Mouse (Mus musculus) brain, embryonic 14.5 days (tissue): Measurements from ENCODE around the gene Sel1l3. TPM values are rescaled to one million over a fixed set of nuclear protein-coding genes. Genes with fewer than 3 reads are reported as not detected.
A peak's percentile ranks its signal among the peaks of the same experiment; 100 is the strongest.

ENCODE experiments used
- DNase-seq: peaks from one replicate; pipeline ENCODE4 v3.0.0-alpha.2; 2011; ENCODE audit warnings: low read depth
- CTCF ChIP-seq: fragments of 200-500 bp; IDR thresholded peaks from 2 replicates; pipeline ENCODE4 v1.5.1; 2012; ENCODE audit warnings: inconsistent platforms, mild to moderate bottlenecking, moderate library complexity, borderline replicate concordance; ENCODE audit not compliant: insufficient read depth, insufficient read length; ENCODE audit errors: extremely low read depth
- POLR2A ChIP-seq: fragments of 200-500 bp; IDR thresholded peaks from 2 replicates; pipeline ENCODE4 v1.6.1; 2012; ENCODE audit warnings: mild to moderate bottlenecking, inconsistent platforms, borderline replicate concordance; ENCODE audit not compliant: poor library complexity, insufficient read depth, insufficient read length, severe bottlenecking; ENCODE audit errors: extremely low read depth
- polyA plus RNA-seq: library from polyadenylated mRNA; depleted of rRNA; stranded (reverse); fragments of >200 nt; gene quantifications from 2 replicates; pipeline ENCODE4 v1.2.3, GENCODE M21; 2012; rRNA removed

The Sel1l3 gene
- 15.5 and 17.3 TPM in 2 replicates for polyA plus RNA-seq

DNA sequence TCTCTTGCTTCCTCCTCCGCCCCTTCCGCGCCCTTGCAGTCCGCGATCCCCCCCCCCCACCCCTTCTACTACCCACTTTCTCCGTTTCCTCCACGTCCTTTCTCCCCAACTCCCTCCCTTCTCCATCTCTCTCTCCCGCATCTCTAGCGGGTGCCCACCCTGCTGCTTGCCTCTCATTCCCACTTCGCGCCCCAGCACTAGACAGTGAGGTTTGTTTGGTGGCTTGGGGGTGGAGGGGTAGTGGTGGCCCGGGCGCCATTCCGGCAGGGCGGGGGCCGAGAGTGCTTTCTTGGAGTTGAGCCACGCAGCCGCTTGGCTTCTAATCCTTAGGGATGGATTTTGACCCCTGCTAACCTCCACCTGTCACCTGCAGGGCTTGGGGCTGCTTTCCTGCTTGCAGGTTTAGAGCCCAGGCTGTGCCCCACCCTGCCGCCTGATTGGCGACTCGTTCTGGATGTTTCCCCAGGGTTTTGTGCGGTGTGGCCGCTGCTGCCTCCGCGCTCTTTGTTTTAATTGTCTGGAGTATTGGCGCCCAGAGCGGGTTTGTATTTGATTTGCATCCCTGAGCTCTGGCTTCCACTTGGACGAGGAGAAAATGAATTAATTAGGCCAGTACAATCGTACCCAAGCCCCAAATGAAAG, at the start of gene Sel1l3:
Gene Sel1l3 (minus strand): TSS at position 217 of the 642 bp plus-strand sequence.
- DNase-seq: peak; percentile 86
- TF ChIP-seq POLR2A: no peak
- no peak for TF ChIP-seq CTCF

- TF ChIP-seq CTCF: no peak
- TF ChIP-seq POLR2A: no peak
- DNase-seq: no peak
Observed at GRCm38 (mm10) chr5:53261999-53262398, 48.3 kb upstream of the Sel1l3 start.

- peak; percentile 75 for DNase-seq
- no peak for TF ChIP-seq POLR2A
- TF ChIP-seq CTCF: no peak
Observed at GRCm38 (mm10) chr5:53259894-53260293, 46.2 kb upstream of the Sel1l3 start.

- TF ChIP-seq POLR2A (no peak), CTCF (peak; percentile 10; the same call in 1 of the 2 replicates)
- peak; percentile 86 for DNase-seq
Observed at GRCm38 (mm10) chr5:53258038-53258786, 44.5 kb upstream of the Sel1l3 start.

GRCm38 (mm10) chr5:53254821-53255220, 41.1 kb upstream of the Sel1l3 start:
- no peak for DNase-seq
- TF ChIP-seq POLR2A (no peak), CTCF (no peak)

GRCm38 (mm10) chr5:53254154-53254553, 40.4 kb upstream of the Sel1l3 start:
- DNase-seq: no peak
- no peak for TF ChIP-seq CTCF
- TF ChIP-seq POLR2A: no peak

- no peak for TF ChIP-seq POLR2A
- TF ChIP-seq CTCF: no peak
- DNase-seq: peak; percentile 90
Observed at GRCm38 (mm10) chr5:53249431-53250061, 35.8 kb upstream of the Sel1l3 start.

- TF ChIP-seq POLR2A: no peak
- no peak for TF ChIP-seq CTCF
- DNase-seq: peak; percentile 79
Observed at GRCm38 (mm10) chr5:53248499-53248898, 34.8 kb upstream of the Sel1l3 start.

DNA sequence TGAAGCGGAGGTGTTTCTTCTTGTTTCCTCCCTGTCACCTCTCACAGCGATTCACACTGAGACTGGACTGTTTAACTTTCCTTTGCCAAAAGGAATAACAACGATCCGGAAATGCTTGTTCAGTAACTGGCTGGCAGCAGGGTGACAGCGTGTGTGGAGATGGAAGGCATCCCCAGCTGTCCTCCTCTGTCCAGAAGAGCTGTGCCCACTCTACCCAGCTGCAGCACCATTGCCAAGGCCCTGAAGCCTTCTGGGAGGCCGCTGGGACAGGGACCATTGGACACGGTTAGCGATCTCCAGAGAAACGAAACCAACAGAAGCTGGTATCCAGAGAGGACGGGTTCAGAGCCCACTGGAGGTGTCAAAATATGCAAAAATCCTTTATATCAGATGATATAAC, 30.2 kb upstream of the Sel1l3 start:
- TF ChIP-seq CTCF (no peak), POLR2A (no peak)
- no peak for DNase-seq

GRCm38 (mm10) chr5:53242865-53243499, 29.3 kb upstream of the Sel1l3 start:
- TF ChIP-seq CTCF (no peak), POLR2A (no peak)
- peak; percentile 68 for DNase-seq

DNA sequence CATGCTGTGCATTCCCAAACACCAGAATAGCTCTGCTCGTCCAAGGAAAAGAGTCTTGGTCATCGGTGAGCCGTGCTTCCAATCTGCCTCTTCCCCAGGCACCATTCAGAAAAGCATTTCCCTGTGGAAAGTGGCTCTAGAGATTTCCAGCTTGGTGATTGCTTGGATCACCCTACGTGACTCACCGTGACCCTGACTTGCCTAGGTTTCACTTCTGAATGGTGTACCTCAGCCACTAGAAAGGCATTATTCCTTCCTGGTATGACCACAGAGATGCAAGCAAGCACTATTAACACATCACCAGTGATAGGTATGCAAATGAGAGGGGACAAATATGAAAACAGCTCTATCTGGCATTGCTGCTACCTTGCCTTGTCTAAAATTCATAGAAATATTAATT, 28.2 kb upstream of the Sel1l3 start:
- DNase-seq: no peak
- no peak for TF ChIP-seq CTCF
- no peak for TF ChIP-seq POLR2A

DNA sequence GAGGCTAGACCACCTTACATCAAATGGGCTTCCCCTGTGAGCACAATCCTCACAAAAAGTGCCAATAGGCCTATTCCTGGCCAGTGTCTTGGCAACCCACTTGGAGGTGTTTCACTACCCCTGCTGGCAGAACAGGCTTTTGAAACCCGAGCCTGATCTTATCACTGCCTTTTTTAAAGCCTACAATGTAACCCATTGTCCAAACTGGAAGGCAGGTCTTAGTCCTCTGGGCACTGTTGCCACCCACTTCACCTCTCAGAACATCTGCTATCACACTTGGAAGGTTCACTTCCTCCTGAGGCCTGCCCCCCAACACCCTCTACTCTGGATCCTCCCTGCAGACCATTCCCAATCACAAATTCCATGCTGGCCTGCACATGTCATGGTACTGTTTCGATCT, 27.4 kb upstream of the Sel1l3 start:
- TF ChIP-seq POLR2A: no peak
- TF ChIP-seq CTCF: no peak
- DNase-seq: no peak

DNA sequence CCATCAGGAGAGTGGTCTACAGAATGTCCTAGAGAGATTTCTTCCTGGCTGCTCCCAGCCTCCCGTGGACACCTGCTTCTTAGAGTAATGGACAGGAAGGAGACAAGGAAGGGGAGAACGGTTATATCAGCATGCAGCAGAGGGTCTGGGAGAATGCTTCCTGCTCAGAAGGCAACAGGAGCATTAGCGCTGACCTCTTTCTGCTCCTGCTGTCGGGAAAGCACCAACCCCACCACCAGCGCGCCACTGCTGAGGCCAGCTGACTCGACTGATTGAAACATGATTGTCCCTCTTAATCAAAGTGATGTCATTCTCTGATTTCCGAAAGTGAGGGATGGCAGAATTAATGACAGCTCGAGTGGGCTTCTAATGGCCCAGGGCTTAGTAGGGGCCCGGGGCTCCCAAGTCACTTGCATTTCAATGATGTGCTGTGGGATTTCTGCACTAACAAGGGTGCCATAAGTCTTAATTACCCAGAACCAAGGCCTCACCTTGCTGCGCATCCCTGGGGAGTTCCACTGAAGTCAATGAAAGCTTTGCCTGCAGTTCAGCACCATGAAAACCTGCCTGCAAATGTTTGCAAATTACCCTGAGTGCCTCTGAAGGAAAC, 26.2 kb upstream of the Sel1l3 start:
- DNase-seq: no peak
- TF ChIP-seq POLR2A: no peak
- no peak for TF ChIP-seq CTCF

- no peak for DNase-seq
- TF ChIP-seq POLR2A (no peak), CTCF (no peak)
Observed at GRCm38 (mm10) chr5:53239189-53239588, 25.5 kb upstream of the Sel1l3 start.
